Mouse (Mus musculus) hematopoietic stem cell, adult 5-6 weeks (primary cell): ENCODE results near the gene Ifnk. TPM values are rescaled to one million over a fixed set of nuclear protein-coding genes. Genes with fewer than 3 reads are reported as not detected.
A peak's percentile ranks its signal among the peaks of the same experiment; 100 is the strongest.

Experiments
- ATAC-seq, 2 experiments: fragments of 125-278 bp in 1 of 2; replicated peaks in 1 of 2; 2 replicates each; pipeline ENCODE4 v1.8.0; 2016 to 2017; ENCODE audit warnings: inconsistent platforms in 2 of 2, mild to moderate bottlenecking in 2 of 2, moderate number of reproducible peaks in 2 of 2, low read depth in 1 of 2, moderate TSS enrichment in 1 of 2; ENCODE audit not compliant: low FRiP score in 2 of 2, poor library complexity in 2 of 2, severe bottlenecking in 2 of 2, insufficient read depth in 1 of 2, low TSS enrichment in 1 of 2
- total RNA-seq: library from RNA; stranded (forward); fragments of 172-1452, 232-1000 nt; gene quantifications from 2 replicates; pipeline ENCODE4 v1.2.3, GENCODE M21; 2017

The Ifnk gene
- total RNA-seq, 1 experiment from 2014 or later: not detected

GRCm38 (mm10) chr4:35165947-35166346, 14.1 kb downstream of the Ifnk start:
- peak; percentile 46 to 63; a peak in 3 of 4 replicates for ATAC-seq

DNA sequence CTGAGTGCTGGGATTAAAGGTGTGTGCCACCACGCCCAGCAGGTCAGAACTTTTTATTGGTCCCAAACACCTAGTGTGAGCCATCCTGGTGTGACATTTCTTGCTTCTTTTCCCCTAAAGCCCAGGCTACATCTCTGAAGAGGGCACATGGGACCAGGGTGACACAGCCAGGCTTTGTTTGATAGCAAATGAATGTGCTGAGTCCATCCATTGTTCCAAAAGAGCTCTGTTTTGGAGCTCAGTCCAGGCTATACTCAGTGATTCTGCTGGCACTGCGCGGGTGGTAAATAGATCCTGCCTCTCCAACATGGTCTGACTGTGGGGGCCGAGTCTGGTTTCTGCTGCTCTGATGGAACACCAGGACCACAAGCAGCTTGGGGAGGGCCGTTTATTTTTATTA, 16.0 kb downstream of the Ifnk start:
- 0 out of 4 replicates have a peak, but pooled peaks of 1 of the 2 experiments have one; percentile 25 for ATAC-seq

- no peak for ATAC-seq
Observed at GRCm38 (mm10) chr4:35169571-35170125, 17.8 kb downstream of the Ifnk start.

GRCm38 (mm10) chr4:35172471-35172870, 20.6 kb downstream of the Ifnk start:
- no peak for ATAC-seq

DNA sequence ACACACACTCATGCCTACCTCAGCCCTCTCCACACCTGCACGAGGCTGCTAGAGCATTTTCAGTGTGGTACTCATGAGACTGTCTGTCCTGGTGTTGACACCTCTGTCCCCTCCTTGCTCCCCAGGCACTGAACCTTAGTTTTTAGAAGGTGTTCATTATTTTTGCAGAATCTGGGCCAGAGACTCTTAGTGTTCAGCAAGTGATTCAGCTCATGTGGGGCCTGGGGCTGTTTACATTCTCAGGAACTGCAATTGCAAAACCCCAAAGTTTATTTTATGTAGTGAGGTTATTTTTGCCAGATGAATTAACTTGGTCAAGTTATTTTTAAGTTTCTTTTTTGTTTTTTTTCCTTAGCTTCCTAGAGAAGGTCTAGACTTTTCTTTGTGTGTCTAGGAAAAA, 21.7 kb downstream of the Ifnk start:
- no peak for ATAC-seq

DNA sequence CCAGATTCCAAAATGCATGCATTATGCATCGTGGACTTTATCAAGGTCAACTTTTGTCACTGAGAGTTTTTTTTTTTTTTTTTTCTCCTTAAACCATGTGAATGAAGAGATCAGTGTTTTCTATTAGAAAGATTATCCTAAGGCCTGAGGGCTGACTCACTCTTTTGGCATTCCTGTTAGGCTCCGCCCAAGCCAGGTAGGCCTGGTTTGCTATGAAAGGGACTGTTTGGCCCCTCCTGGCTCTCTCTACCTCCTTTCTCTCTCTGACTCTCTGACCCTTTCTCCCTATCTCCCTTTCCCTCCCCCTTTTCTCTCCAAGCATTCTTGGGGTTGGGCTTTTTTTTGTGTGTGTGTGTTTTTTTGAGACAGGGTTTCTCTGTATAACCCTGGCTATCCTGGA, 23.7 kb downstream of the Ifnk start:
- no peak for ATAC-seq

- no peak for ATAC-seq
Observed at GRCm38 (mm10) chr4:35177926-35178645, 26.2 kb downstream of the Ifnk start.

DNA sequence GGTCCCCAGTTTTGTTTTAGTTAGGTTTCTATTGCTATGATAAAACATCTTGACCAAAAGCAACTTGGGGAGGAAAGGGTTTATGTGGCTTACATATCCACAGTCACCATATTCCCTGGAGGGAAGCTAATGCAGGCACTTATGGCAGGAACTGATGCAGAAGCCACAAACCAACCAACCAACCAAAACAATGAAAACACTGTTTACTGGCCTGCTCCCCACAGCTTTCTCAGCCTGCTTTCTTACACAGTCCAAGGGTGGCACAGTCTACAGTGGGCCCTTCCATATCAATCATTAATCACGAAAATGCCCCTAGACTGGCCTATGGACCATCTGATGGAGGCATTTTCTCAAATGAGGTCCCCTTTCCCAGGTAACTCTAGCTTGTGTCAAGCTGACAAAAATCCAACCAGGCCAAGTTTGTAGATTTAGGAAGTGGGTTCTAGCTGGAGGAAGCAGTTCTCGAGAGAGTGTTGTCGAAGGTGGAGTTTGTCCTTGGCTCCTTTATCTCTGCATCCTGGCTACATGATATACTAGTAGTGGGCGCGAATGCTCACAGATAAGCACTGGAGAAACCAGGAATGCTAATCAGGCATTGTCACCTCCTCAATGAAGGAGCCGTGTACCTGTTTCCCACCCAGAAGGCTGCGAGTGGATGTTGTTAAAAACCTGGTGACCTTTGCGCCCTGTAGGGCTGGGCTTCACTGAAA, 35.9 kb downstream of the Ifnk start:
- no peak for ATAC-seq

- no peak for ATAC-seq
Observed at GRCm38 (mm10) chr4:35189794-35190193, 37.9 kb downstream of the Ifnk start.

GRCm38 (mm10) chr4:35192725-35193124, 40.9 kb downstream of the Ifnk start:
- peak in 1 of 2 experiments; percentile 56; a peak in 2 of 4 replicates for ATAC-seq

GRCm38 (mm10) chr4:35201700-35202099, 49.8 kb downstream of the Ifnk start:
- no peak for ATAC-seq

Other genes starting within 250 kb of the Ifnk start
- gene Mob3b, start 5.4 kb downstream of the Ifnk start, total RNA-seq: 2.8 and 2.9 TPM in 2 replicates
- 6.8 and 10.5 TPM in 2 replicates for gene C9orf72, start 74.1 kb downstream of the Ifnk start, total RNA-seq